In the genomic region with DNA sequence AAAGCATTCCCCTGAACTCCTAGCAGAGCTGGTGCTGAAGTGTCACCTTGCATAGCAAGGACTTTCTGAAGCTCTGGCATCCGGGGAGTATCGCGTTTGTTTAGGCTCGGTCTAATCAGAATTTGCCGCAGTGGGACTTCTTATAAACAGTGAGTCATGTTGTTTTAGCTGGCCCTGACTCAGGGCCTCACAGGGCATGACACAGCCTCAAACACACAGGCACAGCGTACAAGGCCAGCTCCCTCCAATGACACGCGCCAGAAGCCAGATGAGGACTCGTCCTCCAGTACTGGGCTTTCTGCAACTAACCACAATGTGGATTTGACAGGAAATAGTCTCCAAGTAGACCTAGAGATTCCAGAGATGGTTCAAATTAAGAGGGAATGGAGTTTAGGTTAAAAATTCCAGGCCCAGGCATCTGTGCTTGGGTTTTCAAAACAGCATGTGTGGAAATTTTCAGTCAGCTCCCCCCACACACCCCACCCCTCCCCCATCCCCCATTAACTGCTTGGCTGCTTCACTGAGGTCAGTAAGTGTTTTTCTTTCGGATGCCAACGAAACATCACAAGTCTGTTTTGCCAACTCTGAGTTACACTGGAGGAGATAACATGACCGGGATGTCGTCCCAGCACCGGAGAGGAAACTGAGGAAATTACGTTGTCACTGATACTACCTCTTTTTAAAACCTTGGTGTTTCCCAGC, we compare ENCODE assay signal across 8 mouse cellular contexts. TPM values are rescaled to one million over a fixed set of nuclear protein-coding genes. Genes with fewer than 3 reads are reported as not detected.
DNase-seq lines count a peak whose midpoint lies in the region; ATAC-seq and TF ChIP-seq lines count a peak whose summit lies in the region.

No protein-coding gene starts in this region.

- no peak overlapping the region for H3K4me2 ChIP-seq in forebrain, embryonic 15.5 days (replicated peaks)
- H3K4me2 ChIP-seq in heart, embryonic 16.5 days (ENCODE audit: low read depth, low read length): peak overlapping the region; percentile 40
- peak overlapping the region; percentile 84 for H3K4me2 ChIP-seq in myocyte (ENCODE audit: low read depth)

- H3K4me1 ChIP-seq in forebrain, embryonic 10.5 days: peaks cover 27% of the 10 kb centered on the region
- H3K4me1 ChIP-seq in forebrain, embryonic 15.5 days: no peaks in the 10 kb centered on the region
- peaks cover 63% of the 10 kb centered on the region for H3K4me1 ChIP-seq in embryonic facial prominence, embryonic 10.5 days
- H3K4me1 ChIP-seq in heart, embryonic 16.5 days (ENCODE audit: control insufficient read depth, insufficient read depth, low read length): peaks cover 17% of the 10 kb centered on the region

- H3K27ac ChIP-seq in forebrain, embryonic 10.5 days: peak overlapping the region; percentile 51; the same call in 1 of the 2 replicates
- H3K27ac ChIP-seq in forebrain, embryonic 15.5 days (replicated peaks): no peak overlapping the region
- H3K27ac ChIP-seq in embryonic facial prominence, embryonic 10.5 days (replicated peaks): peak overlapping the region; percentile 75
- H3K27ac ChIP-seq in heart, embryonic 16.5 days (ENCODE audit: low read length): peak overlapping the region; percentile 65

- H3K36me3 ChIP-seq in forebrain, embryonic 10.5 days (replicated peaks): peaks cover 3% of the 10 kb centered on the region; the same call in 1 of the 2 replicates
- no peaks in the 10 kb centered on the region for H3K36me3 ChIP-seq in forebrain, embryonic 15.5 days
- peaks cover 11% of the 10 kb centered on the region; the same call in 1 of the 2 replicates for H3K36me3 ChIP-seq in embryonic facial prominence, embryonic 10.5 days (replicated peaks)
- H3K36me3 ChIP-seq in heart, embryonic 16.5 days (ENCODE audit: control insufficient read depth, insufficient read depth): no peaks in the 10 kb centered on the region
- H3K36me3 ChIP-seq in myocyte (ENCODE audit: control insufficient read depth, insufficient read depth): peaks cover 5% of the 10 kb centered on the region

- DNase-seq in forebrain, embryonic 10.5 days (ENCODE audit: extremely low spot score, low spot score): peak; percentile 31
- DNase-seq in embryonic facial prominence, embryonic 10.5 days (ENCODE audit: low spot score): peak; percentile 78
- peak; percentile 59 to 78 for DNase-seq in kidney, postnatal 4 days
- DNase-seq in layer of hippocampus, postnatal 36 days: no peak
- no peak for DNase-seq in layer of hippocampus, postnatal 25 days (ENCODE audit: extremely low spot score in 1 of 2, low spot score in 1 of 2)

- H3K27me3 ChIP-seq in forebrain, embryonic 10.5 days (ENCODE audit: poor library complexity, severe bottlenecking): no peaks in the 10 kb centered on the region
- no peaks in the 10 kb centered on the region for H3K27me3 ChIP-seq in forebrain, embryonic 15.5 days
- no peaks in the 10 kb centered on the region for H3K27me3 ChIP-seq in embryonic facial prominence, embryonic 10.5 days (replicated peaks; ENCODE audit: low read depth, poor library complexity, severe bottlenecking)
- no peaks in the 10 kb centered on the region for H3K27me3 ChIP-seq in heart, embryonic 16.5 days (ENCODE audit: control insufficient read depth, insufficient read depth, low read length)
- H3K27me3 ChIP-seq in myocyte (ENCODE audit: control insufficient read depth, insufficient read depth, insufficient read length): no peaks in the 10 kb centered on the region

- peaks cover 53% of the 10 kb centered on the region for H3K79me2 ChIP-seq in myocyte (ENCODE audit: control insufficient read depth, insufficient read depth)

- no peak for TF ChIP-seq POLR2A in myocyte (IDR thresholded peaks at IDR 0.05; ENCODE audit: insufficient read length, low read depth)

- H3K9me3 ChIP-seq in forebrain, embryonic 10.5 days: 0 out of 2 replicates have a peak, but pooled peaks cover 4% of the 10 kb centered on the region
- no peaks in the 10 kb centered on the region for H3K9me3 ChIP-seq in forebrain, embryonic 15.5 days
- H3K9me3 ChIP-seq in embryonic facial prominence, embryonic 10.5 days: no peaks in the 10 kb centered on the region
- H3K9me3 ChIP-seq in heart, embryonic 16.5 days (replicated peaks; ENCODE audit: control insufficient read depth, low read length): no peaks in the 10 kb centered on the region

- ATAC-seq in forebrain, embryonic 15.5 days (replicated peaks): no peak
- peak; percentile 90 for ATAC-seq in heart, embryonic 16.5 days (replicated peaks; ENCODE audit: extremely low read depth, insufficient read depth, low FRiP score)

- WGBS in forebrain, embryonic 10.5 days: 54% methylated on average over 15 of the region's 15 CpGs
- WGBS in forebrain, embryonic 15.5 days: 55% methylated on average over 15 of the region's 15 CpGs
- 20% methylated on average over 15 of the region's 15 CpGs for WGBS in embryonic facial prominence, embryonic 10.5 days
- WGBS in heart, embryonic 16.5 days: 12% methylated on average over 15 of the region's 15 CpGs

- H3ac ChIP-seq in myocyte (ENCODE audit: control insufficient read depth, insufficient read length): no peak overlapping the region

- no peak overlapping the region for H3K4me3 ChIP-seq in forebrain, embryonic 10.5 days
- no peak overlapping the region for H3K4me3 ChIP-seq in forebrain, embryonic 15.5 days
- H3K4me3 ChIP-seq in embryonic facial prominence, embryonic 10.5 days: peak overlapping the region; percentile 19
- H3K4me3 ChIP-seq in heart, embryonic 16.5 days (ENCODE audit: low read length): no peak overlapping the region
- no peak overlapping the region for H3K4me3 ChIP-seq in myocyte

- no peak overlapping the region for H3K9ac ChIP-seq in forebrain, embryonic 15.5 days (replicated peaks)
- H3K9ac ChIP-seq in heart, embryonic 16.5 days (ENCODE audit: low read length): no peak overlapping the region

TF ChIP-seq in myocyte, 11 proteins besides CTCF, POLR2A, EP300 and RAD21:
- TF ChIP-seq MAX (IDR thresholded peaks at IDR 0.05; ENCODE audit: low read depth) (peak; percentile 64), MYOD1 (IDR thresholded peaks at IDR 0.05; ENCODE audit: control insufficient read depth in 1 of 3, insufficient read length in 2 of 3, low read depth in 2 of 3) (peak in 1 of 3 experiments; percentile 69), USF1 (IDR thresholded peaks at IDR 0.05; ENCODE audit: low read depth) (no peak), REST (IDR thresholded peaks at IDR 0.05; ENCODE audit: insufficient read depth, insufficient read length) (no peak), TCF12 (IDR thresholded peaks at IDR 0.05; ENCODE audit: insufficient read depth, poor library complexity, severe bottlenecking) (peak; percentile 65), TCF3 (IDR thresholded peaks at IDR 0.05; ENCODE audit: insufficient read length, low read depth) (peak; percentile 3), MYOG (IDR thresholded peaks at IDR 0.05; ENCODE audit: control insufficient read depth in 1 of 3, insufficient read depth in 1 of 3, insufficient read length in 2 of 3, low read depth in 2 of 3) (peak in 1 of 3 experiments; percentile 62)

RNA-seq across cellular contexts. Expression of a gene that starts 14.8 kb away (rescaled TPM):
- polyA plus RNA-seq in forebrain, embryonic 10.5 days (2016; fragmentation: Nextera tagmentation; extraction: Ambion mirVana): 28.0 and 28.9 TPM in 2 replicates
- polyA plus RNA-seq in forebrain, embryonic 15.5 days (2015; fragmentation: Nextera tagmentation; extraction: Ambion mirVana): 5.4 and 5.7 TPM in 2 replicates
- 55.7 and 57.5 TPM in 2 replicates for polyA plus RNA-seq in embryonic facial prominence, embryonic 10.5 days (2016; fragmentation: Nextera tagmentation; extraction: Ambion mirVana)
- polyA plus RNA-seq in heart, embryonic 16.5 days (2015; fragmentation: Nextera tagmentation; extraction: Ambion mirVana): 10.5 and 11.6 TPM in 2 replicates
- 19.8 TPM for polyA plus RNA-seq in myocyte (2012; fragmentation: generic; extraction: Trizol)
- total RNA-seq in layer of hippocampus, postnatal 36 days (2021): under 1 TPM; 0.35 to 0.46 TPM
- total RNA-seq in layer of hippocampus, postnatal 25 days (2021): under 1 TPM; 0.32 to 0.49 TPM

Comparison
In these comparisons a context has a peak if more than half of its experiments do, and no peak if none do; other contexts are left out.
1. DNase-seq: peak in forebrain, embryonic 10.5 days (single experiment), embryonic facial prominence, embryonic 10.5 days (single experiment) and kidney, postnatal 4 days (2 of 2); none in layer of hippocampus, postnatal 36 days (0 of 2) and layer of hippocampus, postnatal 25 days (0 of 2).